Mouse (Mus musculus) heart, postnatal 0 days (tissue): ENCODE measurements at regions not wholly inside any gene's neighbourhood (a gene's known extent, or its start where the extent isn't known, plus 50 kb on each side); places are given as distances from the start of the nearest gene placed in this dataset.

Experiments used
- ATAC-seq: fragments of 200-750 bp; cut with Nextera tagmentation; 2 replicates; pipeline ENCODE4 v1.8.0; 2017; ENCODE audit warnings: low read depth, moderate number of reproducible peaks, moderate library complexity; ENCODE audit not compliant: insufficient read depth
- DNase-seq: peaks from one replicate; pipeline ENCODE4 v3.0.0-alpha.2; 2016; ENCODE audit warnings: low spot score
- H3K27ac ChIP-seq: fragments of 300-500 bp; sonication (generic); 2 replicates; pipeline ENCODE4 v1.5.1; 2014; ENCODE audit warnings: low read depth, mild to moderate bottlenecking
- H3K27me3 ChIP-seq: fragments of 300-500 bp; sonication (generic); 2 replicates; pipeline ENCODE4 v1.6.1; 2014; ENCODE audit warnings: low read length, mixed read lengths; ENCODE audit not compliant: control insufficient read depth, insufficient read depth
- H3K36me3 ChIP-seq: fragments of 300-500 bp; sonication (generic); replicated peaks from 2 replicates; pipeline ENCODE4 v1.6.1; 2014; ENCODE audit warnings: low read length, mixed read lengths; ENCODE audit not compliant: control insufficient read depth, insufficient read depth
- H3K4me1 ChIP-seq: fragments of 300-500 bp; sonication (generic); 2 replicates; pipeline ENCODE4 v1.6.1; 2014; ENCODE audit warnings: antibody characterized with exemption; ENCODE audit not compliant: control insufficient read depth, insufficient read depth
- H3K4me2 ChIP-seq: fragments of 300-500 bp; sonication (generic); 2 replicates; pipeline ENCODE4 v1.6.1; 2014; ENCODE audit warnings: low read depth, mild to moderate bottlenecking, low read length, moderate library complexity
- H3K4me3 ChIP-seq: fragments of 300-500 bp; sonication (generic); 2 replicates; pipeline ENCODE4 v1.5.1; 2014; ENCODE audit warnings: low read depth, low read length
- H3K9ac ChIP-seq: fragments of 300-500 bp; sonication (generic); replicated peaks from 2 replicates; pipeline ENCODE4 v1.6.1; 2014; ENCODE audit warnings: low read depth, low read length, mixed read lengths
- H3K9me3 ChIP-seq: fragments of 300-500 bp; sonication (generic); replicated peaks from 2 replicates; pipeline ENCODE4 v1.6.1; 2016; ENCODE audit warnings: low read length; ENCODE audit not compliant: control insufficient read depth
- CTCF ChIP-seq: IDR thresholded peaks from 2 replicates; pipeline ENCODE4 v1.5.1; 2016; ENCODE audit warnings: antibody characterized with exemption, control low read depth, low read depth
- EP300 ChIP-seq: IDR thresholded peaks from 2 replicates; pipeline ENCODE4 v1.6.1; 2016; ENCODE audit warnings: antibody characterized with exemption, low read depth
- WGBS: fragments of 180-500 bp; shearing (Covaris S2); extraction: QIAGEN DNeasy Blood & Tissue Kit; methylation state at CpG from one replicate; pipeline ENCODE4 v1.1.7; 2014; 5-methylcytosine and 5-hydroxymethylcytosine counted together

DNA sequence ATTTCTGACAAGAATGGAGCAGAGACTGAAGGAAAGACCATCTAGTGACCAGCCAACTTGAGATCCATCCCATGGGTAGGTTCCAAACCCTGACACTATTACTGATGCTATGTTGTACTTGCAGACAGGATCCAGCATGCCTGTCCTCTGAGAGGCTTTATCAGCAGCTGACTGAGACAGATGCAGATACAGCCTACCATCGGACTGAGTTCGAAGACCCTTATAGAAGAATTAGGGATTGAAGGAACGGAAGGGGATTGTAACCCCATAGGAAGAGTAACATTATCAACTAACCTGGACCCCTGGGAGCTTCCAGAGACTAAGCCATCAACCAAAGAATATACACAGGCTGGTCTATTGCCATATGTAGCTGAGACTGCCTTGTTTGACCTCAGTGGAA is 183.1 kb upstream of the Adcy2 start:
- Histone ChIP-seq H3K4me2 (no peak overlapping the region), H3K9me3 (no peaks in the 10 kb centered on the region), H3K9ac (no peak overlapping the region), H3K27me3 (no peaks in the 10 kb centered on the region), H3K36me3 (no peaks in the 10 kb centered on the region), H3K4me1 (no peaks in the 10 kb centered on the region), H3K27ac (no peak overlapping the region), H3K4me3 (no peak overlapping the region)
- no peak for ATAC-seq
- DNase-seq: no peak
- TF ChIP-seq EP300 (no peak), CTCF (no peak)
- WGBS: 64% methylated on average over 3 of the region's 3 CpGs

GRCm38 (mm10) chr13:69190661-69191060 is 191.3 kb upstream of the Adcy2 start:
- ATAC-seq (no peak), DNase-seq (no peak)
- Histone ChIP-seq H3K27ac (no peak overlapping the region), H3K36me3 (no peaks in the 10 kb centered on the region), H3K4me3 (no peak overlapping the region), H3K9ac (no peak overlapping the region), H3K9me3 (no peaks in the 10 kb centered on the region), H3K4me1 (no peaks in the 10 kb centered on the region), H3K4me2 (no peak overlapping the region), H3K27me3 (no peaks in the 10 kb centered on the region)
- WGBS: 57% methylated on average over 3 of the region's 3 CpGs
- no peak for TF ChIP-seq EP300
- TF ChIP-seq CTCF: no peak

GRCm38 (mm10) chr13:69196464-69196871 is 197.1 kb upstream of the Adcy2 start:
- Histone ChIP-seq H3K36me3 (no peaks in the 10 kb centered on the region), H3K4me3 (no peak overlapping the region), H3K9me3 (no peaks in the 10 kb centered on the region), H3K9ac (no peak overlapping the region), H3K27ac (no peak overlapping the region), H3K4me2 (no peak overlapping the region), H3K4me1 (no peaks in the 10 kb centered on the region), H3K27me3 (no peaks in the 10 kb centered on the region)
- no peak for ATAC-seq
- no peak for DNase-seq
- WGBS: 10% methylated on average over 4 of the region's 4 CpGs
- TF ChIP-seq EP300: no peak
- no peak for TF ChIP-seq CTCF

- no peaks in the 10 kb centered on the region for H3K36me3 ChIP-seq
- WGBS: 66% methylated on average over 10 of the region's 10 CpGs
- no peaks in the 10 kb centered on the region for H3K4me1 ChIP-seq
- no peak for DNase-seq
- H3K9ac ChIP-seq: no peak overlapping the region
- H3K9me3 ChIP-seq: no peaks in the 10 kb centered on the region
- no peaks in the 10 kb centered on the region for H3K27me3 ChIP-seq
- TF ChIP-seq CTCF (no peak), EP300 (no peak)
- H3K27ac ChIP-seq: no peak overlapping the region
- no peak for ATAC-seq
- no peak overlapping the region for H3K4me3 ChIP-seq
- H3K4me2 ChIP-seq: no peak overlapping the region
Observed at GRCm38 (mm10) chr13:69207741-69208568, 208.6 kb upstream of the Adcy2 start.

GRCm38 (mm10) chr13:69208569-69208881 is 209.2 kb upstream of the Adcy2 start:
- no peak for ATAC-seq
- 74% methylated on average over 4 of the region's 4 CpGs for WGBS
- H3K9ac ChIP-seq: no peak overlapping the region

DNA sequence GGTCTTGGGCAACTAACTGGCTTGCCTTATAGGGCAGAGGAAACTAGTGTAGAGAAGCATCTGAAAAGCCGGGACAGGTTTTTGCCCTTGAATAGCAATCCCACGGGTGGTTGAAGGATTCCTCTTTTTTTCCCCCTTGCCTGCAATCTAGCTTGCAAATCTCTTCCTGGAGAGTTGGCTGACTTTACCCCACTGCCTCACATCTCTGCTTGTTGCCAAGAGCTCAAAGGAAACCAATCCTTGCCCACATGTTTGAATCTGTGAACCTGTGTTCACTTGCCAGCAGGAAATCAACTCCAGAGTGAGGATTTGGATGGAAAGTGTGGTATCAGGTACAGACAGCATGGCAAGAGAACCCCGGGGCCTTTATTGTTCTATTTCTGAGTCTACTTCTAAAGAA is 217.2 kb upstream of the Adcy2 start:
- no peak overlapping the region for H3K27ac ChIP-seq
- H3K27me3 ChIP-seq: no peaks in the 10 kb centered on the region
- no peak for TF ChIP-seq EP300
- TF ChIP-seq CTCF: no peak
- ATAC-seq: no peak
- WGBS: 62% methylated on average over 3 of the region's 3 CpGs
- no peak overlapping the region for H3K4me2 ChIP-seq
- H3K4me1 ChIP-seq: no peaks in the 10 kb centered on the region
- H3K36me3 ChIP-seq: no peaks in the 10 kb centered on the region
- no peak overlapping the region for H3K9ac ChIP-seq
- H3K9me3 ChIP-seq: no peaks in the 10 kb centered on the region
- no peak for DNase-seq
- H3K4me3 ChIP-seq: no peak overlapping the region

More at GRCm38 (mm10) chr13:69208569-69208881, 209.2 kb upstream of the Adcy2 start:
- no peak for DNase-seq
- H3K4me1 ChIP-seq: no peaks in the 10 kb centered on the region
- H3K9me3 ChIP-seq: no peaks in the 10 kb centered on the region
- H3K27ac ChIP-seq: no peak overlapping the region
- H3K27me3 ChIP-seq: no peaks in the 10 kb centered on the region
- no peaks in the 10 kb centered on the region for H3K36me3 ChIP-seq
- H3K4me3 ChIP-seq: no peak overlapping the region
- no peak for TF ChIP-seq EP300
- no peak for TF ChIP-seq CTCF
- H3K4me2 ChIP-seq: no peak overlapping the region
